Mouse (Mus musculus): ENCODE data around the gene 2310002L09Rik.
"Not testable (repeated sequence)": the region's sequence is repeated elsewhere in the genome, so short reads cannot be mapped to it uniquely, and the experiment has no call there.

2310002L09Rik gene

DNA sequence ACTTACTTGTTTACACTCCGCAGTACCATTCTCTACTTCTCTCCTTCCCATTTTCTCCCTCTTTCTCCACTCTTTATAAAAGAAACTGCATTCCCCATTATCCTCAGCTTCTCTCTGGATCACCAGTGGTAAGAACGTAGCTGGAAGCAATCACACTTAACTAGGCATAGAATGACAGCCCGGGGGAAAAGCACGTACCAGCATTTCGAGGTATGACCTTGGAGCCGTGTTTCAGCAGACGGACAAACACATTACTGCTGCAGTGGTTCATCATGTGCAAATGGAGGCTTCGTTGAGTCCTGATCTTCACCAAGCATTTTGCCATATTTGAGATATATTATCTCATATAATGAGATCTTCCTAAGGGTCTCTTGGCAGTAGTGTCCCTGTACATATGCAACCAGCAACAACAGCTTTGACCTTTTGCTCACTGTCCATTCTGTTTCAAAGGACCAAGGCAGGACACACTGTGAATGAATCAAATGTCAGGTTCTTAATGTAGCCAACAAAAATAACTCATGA, at the start of gene 2310002L09Rik:
Gene 2310002L09Rik, minus strand, starts transcription at position 472 of the 522 bp plus-strand sequence.
- DNase-seq (ENCODE audit: low read depth): no peak

DNA sequence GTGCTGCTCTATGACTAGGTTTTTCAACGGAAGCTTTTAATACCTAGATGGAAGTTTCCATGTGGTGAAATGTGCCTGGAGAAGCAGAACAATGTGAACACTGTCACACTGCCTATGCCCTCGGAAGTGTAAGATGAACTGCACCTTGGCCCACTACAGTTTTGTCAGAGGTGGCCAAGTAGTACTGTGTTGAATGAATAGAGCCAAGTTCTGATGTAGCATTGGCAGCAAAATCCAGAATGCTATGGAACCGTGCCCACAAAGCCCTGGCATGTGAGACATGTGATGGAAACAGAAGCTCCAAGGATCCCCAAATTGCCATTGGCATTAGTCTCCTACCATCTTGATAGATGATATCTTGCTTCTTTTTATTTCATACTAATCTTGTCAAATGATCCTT, 29.8 kb upstream of the 2310002L09Rik start:
- no peak for DNase-seq (ENCODE audit: low read depth)

DNA sequence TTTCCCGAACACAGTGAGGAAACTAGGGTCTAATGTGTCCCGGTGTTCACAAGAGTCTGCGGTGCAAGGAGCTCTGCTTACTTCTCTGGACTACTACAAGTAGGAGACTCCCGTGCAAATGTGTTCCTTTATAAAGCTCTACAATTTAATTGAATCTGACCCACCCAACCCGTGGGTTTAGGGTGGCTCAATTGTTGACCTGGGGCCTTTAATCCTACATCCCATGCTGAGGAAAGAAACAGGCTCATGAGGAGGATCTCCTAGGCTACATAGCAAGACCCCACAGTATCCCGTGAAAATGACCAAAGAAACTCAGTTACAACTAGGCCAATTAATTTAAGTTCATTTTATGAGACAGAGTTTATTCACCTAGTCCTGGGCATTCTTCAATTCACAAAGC, 30.0 kb downstream of the 2310002L09Rik start, which contains the start of gene Gm11756:
Gene Gm11756, minus strand, starts transcription at position 101 of the 400 bp plus-strand sequence.
- DNase-seq (ENCODE audit: low read depth): not testable (repeated sequence)

DNA sequence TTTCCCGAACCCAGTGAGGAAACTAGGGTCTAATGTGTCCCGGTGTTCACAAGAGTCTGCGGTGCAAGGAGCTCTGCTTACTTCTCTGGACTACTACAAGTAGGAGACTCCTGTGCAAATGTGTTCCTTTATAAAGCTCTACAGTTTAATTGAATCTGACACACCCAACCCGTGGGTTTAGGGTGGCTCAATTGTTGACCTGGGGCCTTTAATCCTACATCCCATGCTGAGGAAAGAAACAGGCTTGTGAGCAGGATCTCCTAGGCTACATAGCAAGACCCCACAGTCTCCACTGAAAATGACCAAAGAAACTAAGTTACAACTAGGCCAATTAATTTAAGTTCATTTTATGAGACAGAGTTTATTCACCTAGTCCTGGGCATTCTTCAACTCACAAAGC, 44.8 kb downstream of the 2310002L09Rik start, which contains the start of gene Gm13871:
Gene Gm13871, minus strand, starts transcription at position 101 of the 400 bp plus-strand sequence.
- not testable (repeated sequence) for DNase-seq (ENCODE audit: low read depth)

DNA sequence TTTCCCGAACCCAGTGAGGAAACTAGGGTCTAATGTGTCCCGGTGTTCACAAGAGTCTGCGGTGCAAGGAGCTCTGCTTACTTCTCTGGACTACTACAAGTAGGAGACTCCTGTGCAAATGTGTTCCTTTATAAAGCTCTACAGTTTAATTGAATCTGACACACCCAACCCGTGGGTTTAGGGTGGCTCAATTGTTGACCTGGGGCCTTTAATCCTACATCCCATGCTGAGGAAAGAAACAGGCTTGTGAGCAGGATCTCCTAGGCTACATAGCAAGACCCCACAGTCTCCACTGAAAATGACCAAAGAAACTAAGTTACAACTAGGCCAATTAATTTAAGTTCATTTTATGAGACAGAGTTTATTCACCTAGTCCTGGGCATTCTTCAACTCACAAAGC, 59.6 kb downstream of the 2310002L09Rik start, which contains the start of gene Gm11757:
Gene Gm11757, minus strand, starts transcription at position 101 of the 400 bp plus-strand sequence.
- not testable (repeated sequence) for DNase-seq (ENCODE audit: low read depth)
